Mouse (Mus musculus): Measurements from ENCODE around the gene Hoxa10. TPM values are rescaled to one million over a fixed set of nuclear protein-coding genes. Genes with fewer than 3 reads are reported as not detected.

Hoxa10 gene
- polyA plus RNA-seq, 1 experiment from 2014 or later = 0.13 TPM

GRCm38 (mm10) chr6:52241001-52241621 lies 457 bp upstream of the Hoxa10 start:
- H3K4me1 ChIP-seq = peaks cover 2% of the 10 kb centered on the region; the same call in 1 of the 2 replicates
- no peak overlapping the region for H3K4me3 ChIP-seq
- H3K9me3 ChIP-seq = no peaks in the 10 kb centered on the region
- H3K4me2 ChIP-seq = no peak overlapping the region
- H3K27ac ChIP-seq = no peak overlapping the region
- ATAC-seq (ENCODE audit: insufficient number of reproducible peaks, insufficient read depth, low FRiP score, low TSS enrichment, low read depth) = no peak
- H3K9ac ChIP-seq = no peak overlapping the region
- peaks cover 99% of the 10 kb centered on the region for H3K27me3 ChIP-seq
- 1% methylated on average over 9 of the region's 9 CpGs for WGBS
- H3K36me3 ChIP-seq = no peaks in the 10 kb centered on the region

GRCm38 (mm10) chr6:52239625-52240388 lies 847 bp downstream of the Hoxa10 start:
- no peak for ATAC-seq (ENCODE audit: insufficient number of reproducible peaks, insufficient read depth, low FRiP score, low TSS enrichment, low read depth)
- no peak overlapping the region for H3K9ac ChIP-seq
- no peaks in the 10 kb centered on the region for H3K9me3 ChIP-seq
- 1% methylated on average over 30 of the region's 30 CpGs for WGBS
- H3K4me1 ChIP-seq = no peaks in the 10 kb centered on the region
- no peak overlapping the region for H3K27ac ChIP-seq
- H3K4me3 ChIP-seq = peak overlapping the region; percentile 20; the same call in 1 of the 2 replicates
- peaks cover 99% of the 10 kb centered on the region for H3K27me3 ChIP-seq
- no peaks in the 10 kb centered on the region for H3K36me3 ChIP-seq
- H3K4me2 ChIP-seq = peak overlapping the region; percentile 36; the same call in 1 of the 2 replicates

GRCm38 (mm10) chr6:52238976-52239375 lies 1.7 kb downstream of the Hoxa10 start:
- Histone ChIP-seq H3K9ac (no peak overlapping the region), H3K4me1 (0 out of 2 replicates have a peak, but pooled peaks cover 7% of the 10 kb centered on the region), H3K4me3 (no peak overlapping the region), H3K36me3 (no peaks in the 10 kb centered on the region), H3K9me3 (no peaks in the 10 kb centered on the region), H3K4me2 (no peak overlapping the region), H3K27me3 (peaks cover 99% of the 10 kb centered on the region), H3K27ac (no peak overlapping the region)
- WGBS = 1% methylated on average over 7 of the region's 7 CpGs
- ATAC-seq (ENCODE audit: insufficient number of reproducible peaks, insufficient read depth, low FRiP score, low TSS enrichment, low read depth) = no peak

GRCm38 (mm10) chr6:52238155-52238545 lies 2.5 kb downstream of the Hoxa10 start:
- Histone ChIP-seq H3K9ac (no peak overlapping the region), H3K36me3 (no peaks in the 10 kb centered on the region), H3K4me2 (no peak overlapping the region), H3K27me3 (peaks cover 99% of the 10 kb centered on the region), H3K9me3 (no peaks in the 10 kb centered on the region), H3K4me1 (0 out of 2 replicates have a peak, but pooled peaks cover 8% of the 10 kb centered on the region), H3K4me3 (no peak overlapping the region), H3K27ac (no peak overlapping the region)
- no peak for ATAC-seq (ENCODE audit: insufficient number of reproducible peaks, insufficient read depth, low FRiP score, low TSS enrichment, low read depth)
- 3% methylated on average over 7 of the region's 7 CpGs for WGBS

- WGBS = 11% methylated on average over 10 of the region's 10 CpGs
- Histone ChIP-seq H3K9ac (no peak overlapping the region), H3K36me3 (no peaks in the 10 kb centered on the region), H3K4me3 (no peak overlapping the region), H3K27ac (no peak overlapping the region), H3K9me3 (no peaks in the 10 kb centered on the region), H3K27me3 (peaks cover 99% of the 10 kb centered on the region), H3K4me2 (no peak overlapping the region), H3K4me1 (0 out of 2 replicates have a peak, but pooled peaks cover 8% of the 10 kb centered on the region)
- ATAC-seq (ENCODE audit: insufficient number of reproducible peaks, insufficient read depth, low FRiP score, low TSS enrichment, low read depth) = no peak
These were observed 3.1 kb downstream of the Hoxa10 start for GRCm38 (mm10) chr6:52237346-52238154.

GRCm38 (mm10) chr6:52236806-52237205 lies 3.8 kb downstream of the Hoxa10 start:
- ATAC-seq (ENCODE audit: insufficient number of reproducible peaks, insufficient read depth, low FRiP score, low TSS enrichment, low read depth) = no peak
- Histone ChIP-seq H3K4me3 (no peak overlapping the region), H3K27me3 (peaks cover 99% of the 10 kb centered on the region), H3K4me1 (0 out of 2 replicates have a peak, but pooled peaks cover 8% of the 10 kb centered on the region), H3K36me3 (no peaks in the 10 kb centered on the region), H3K4me2 (no peak overlapping the region), H3K9me3 (no peaks in the 10 kb centered on the region), H3K9ac (no peak overlapping the region), H3K27ac (no peak overlapping the region)
- 10% methylated on average over 3 of the region's 3 CpGs for WGBS

- Histone ChIP-seq H3K36me3 (no peaks in the 10 kb centered on the region), H3K4me3 (no peak overlapping the region), H3K9me3 (no peaks in the 10 kb centered on the region), H3K4me1 (0 out of 2 replicates have a peak, but pooled peaks cover 8% of the 10 kb centered on the region), H3K4me2 (no peak overlapping the region), H3K27ac (no peak overlapping the region), H3K27me3 (peaks cover 98% of the 10 kb centered on the region), H3K9ac (no peak overlapping the region)
- ATAC-seq (ENCODE audit: insufficient number of reproducible peaks, insufficient read depth, low FRiP score, low TSS enrichment, low read depth) = no peak
- WGBS = 17% methylated on average over 6 of the region's 6 CpGs
These were observed 4.8 kb downstream of the Hoxa10 start for GRCm38 (mm10) chr6:52235866-52236265.

- 23% methylated on average over 9 of the region's 9 CpGs for WGBS
- Histone ChIP-seq H3K4me3 (no peak overlapping the region), H3K4me1 (peaks cover 8% of the 10 kb centered on the region; the same call in 1 of the 2 replicates), H3K4me2 (no peak overlapping the region), H3K36me3 (no peaks in the 10 kb centered on the region), H3K27me3 (peaks cover 98% of the 10 kb centered on the region), H3K27ac (no peak overlapping the region), H3K9ac (no peak overlapping the region), H3K9me3 (no peaks in the 10 kb centered on the region)
- ATAC-seq (ENCODE audit: insufficient number of reproducible peaks, insufficient read depth, low FRiP score, low TSS enrichment, low read depth) = no peak
These were observed 5.4 kb downstream of the Hoxa10 start for GRCm38 (mm10) chr6:52235267-52235666.

GRCm38 (mm10) chr6:52234428-52235140 lies 6.1 kb downstream of the Hoxa10 start:
- Histone ChIP-seq H3K27me3 (peaks cover 98% of the 10 kb centered on the region), H3K4me1 (peaks cover 11% of the 10 kb centered on the region; the same call in 1 of the 2 replicates), H3K9ac (no peak overlapping the region), H3K4me3 (peak overlapping the region; percentile 13; the same call in 1 of the 2 replicates), H3K9me3 (no peaks in the 10 kb centered on the region), H3K36me3 (no peaks in the 10 kb centered on the region), H3K27ac (no peak overlapping the region), H3K4me2 (no peak overlapping the region)
- WGBS = 1% methylated on average over 67 of the region's 68 CpGs
- ATAC-seq (ENCODE audit: insufficient number of reproducible peaks, insufficient read depth, low FRiP score, low TSS enrichment, low read depth) = no peak

- Histone ChIP-seq H3K27me3 (peaks cover 99% of the 10 kb centered on the region), H3K4me1 (peaks cover 14% of the 10 kb centered on the region; the same call in 1 of the 2 replicates), H3K4me3 (peak overlapping the region; percentile 13; the same call in 1 of the 2 replicates), H3K9me3 (no peaks in the 10 kb centered on the region), H3K9ac (no peak overlapping the region), H3K36me3 (no peaks in the 10 kb centered on the region), H3K27ac (no peak overlapping the region), H3K4me2 (no peak overlapping the region)
- WGBS = 1% methylated on average over 70 of the region's 70 CpGs
- no peak for ATAC-seq (ENCODE audit: insufficient number of reproducible peaks, insufficient read depth, low FRiP score, low TSS enrichment, low read depth)
These were observed 6.9 kb downstream of the Hoxa10 start for GRCm38 (mm10) chr6:52233546-52234427.
